Mouse (Mus musculus) megakaryocyte, embryonic 14.5 days (primary cell): ENCODE measurements around the gene Kbtbd12. TPM values are rescaled to one million over a fixed set of nuclear protein-coding genes. Genes with fewer than 3 reads are reported as not detected.

ENCODE experiments used
- H3K27me3 ChIP-seq: replicated peaks from 2 replicates; pipeline ENCODE3; 2012; ENCODE audit warnings: inconsistent platforms
- H3K36me3 ChIP-seq: replicated peaks from 2 replicates; pipeline ENCODE3; 2012; ENCODE audit warnings: low read length, inconsistent platforms, mixed read lengths
- H3K4me1 ChIP-seq: 2 replicates; pipeline ENCODE4 v1.6.1; 2012; ENCODE audit warnings: inconsistent platforms
- H3K4me3 ChIP-seq: replicated peaks from 2 replicates; pipeline ENCODE3; 2012; ENCODE audit warnings: moderate library complexity, mild to moderate bottlenecking, inconsistent platforms
- H3K9me3 ChIP-seq: 2 replicates; pipeline ENCODE4 v1.6.1; 2012; ENCODE audit warnings: inconsistent platforms
- FLI1 ChIP-seq: IDR thresholded peaks from 2 replicates; pipeline ENCODE4 v1.6.1; 2012; ENCODE audit warnings: low read length, inconsistent platforms, mixed read lengths
- GATA1 ChIP-seq: IDR thresholded peaks from 3 replicates; pipeline ENCODE4 v1.6.1; 2012; ENCODE audit warnings: mixed read lengths, low read length, inconsistent platforms, borderline replicate concordance
- polyA plus RNA-seq: library from polyadenylated mRNA; stranded (reverse); fragments of >175 nt; gene quantifications from 2 replicates; pipeline ENCODE4 v1.2.3, GENCODE M21; 2012; ENCODE audit warnings: low replicate concordance; ENCODE audit not compliant: insufficient read depth

Gene Kbtbd12
- polyA plus RNA-seq, 1 experiment, result not detected

- Histone ChIP-seq H3K9me3 (no peaks in the 10 kb centered on the region), H3K27me3 (peaks cover 43% of the 10 kb centered on the region), H3K4me1 (peaks cover 15% of the 10 kb centered on the region), H3K4me3 (peak overlapping the region; percentile 88), H3K36me3 (no peaks in the 10 kb centered on the region)
- TF ChIP-seq GATA1, result no peak
- no peak for TF ChIP-seq FLI1
Measured at GRCm38 (mm10) chr6:88627317-88627811, 10.4 kb downstream of the Kbtbd12 start.

GRCm38 (mm10) chr6:88626912-88627311, 10.8 kb downstream of the Kbtbd12 start:
- H3K4me1 ChIP-seq, result peaks cover 15% of the 10 kb centered on the region
- H3K27me3 ChIP-seq, result peaks cover 43% of the 10 kb centered on the region
- H3K4me3 ChIP-seq, result peak overlapping the region; percentile 88
- TF ChIP-seq FLI1, result no peak
- TF ChIP-seq GATA1, result no peak
- no peaks in the 10 kb centered on the region for H3K36me3 ChIP-seq
- H3K9me3 ChIP-seq, result no peaks in the 10 kb centered on the region

- Histone ChIP-seq H3K9me3 (no peaks in the 10 kb centered on the region), H3K27me3 (peaks cover 47% of the 10 kb centered on the region), H3K4me1 (peaks cover 15% of the 10 kb centered on the region), H3K36me3 (no peaks in the 10 kb centered on the region), H3K4me3 (no peak overlapping the region)
- TF ChIP-seq FLI1 (no peak), GATA1 (no peak)
Measured at GRCm38 (mm10) chr6:88626462-88626861, 11.3 kb downstream of the Kbtbd12 start.

- Histone ChIP-seq H3K9me3 (no peaks in the 10 kb centered on the region), H3K36me3 (no peaks in the 10 kb centered on the region), H3K27me3 (peaks cover 26% of the 10 kb centered on the region), H3K4me1 (no peaks in the 10 kb centered on the region; the same call in 1 of the 2 replicates), H3K4me3 (no peak overlapping the region)
- TF ChIP-seq GATA1 (no peak), FLI1 (no peak)
Measured at GRCm38 (mm10) chr6:88621816-88622481, 15.8 kb downstream of the Kbtbd12 start.

GRCm38 (mm10) chr6:88619542-88619941, 18.2 kb downstream of the Kbtbd12 start:
- Histone ChIP-seq H3K4me1 (no peaks in the 10 kb centered on the region), H3K9me3 (no peaks in the 10 kb centered on the region), H3K36me3 (no peaks in the 10 kb centered on the region), H3K4me3 (no peak overlapping the region), H3K27me3 (peaks cover 17% of the 10 kb centered on the region)
- TF ChIP-seq GATA1 (no peak), FLI1 (no peak)

GRCm38 (mm10) chr6:88615352-88615751, 22.4 kb downstream of the Kbtbd12 start:
- Histone ChIP-seq H3K9me3 (no peaks in the 10 kb centered on the region), H3K27me3 (peaks cover 20% of the 10 kb centered on the region)

GRCm38 (mm10) chr6:88606417-88606816, 31.3 kb downstream of the Kbtbd12 start:
- peaks cover 31% of the 10 kb centered on the region for H3K27me3 ChIP-seq
- no peak overlapping the region for H3K4me3 ChIP-seq
- no peaks in the 10 kb centered on the region for H3K36me3 ChIP-seq
- H3K4me1 ChIP-seq, result 0 out of 2 replicates have a peak, but pooled peaks cover 3% of the 10 kb centered on the region
- no peak for TF ChIP-seq GATA1
- no peak for TF ChIP-seq FLI1
- H3K9me3 ChIP-seq, result peaks cover 6% of the 10 kb centered on the region

More at GRCm38 (mm10) chr6:88615352-88615751, 22.4 kb downstream of the Kbtbd12 start:
- TF ChIP-seq FLI1 (no peak), GATA1 (no peak)
- no peaks in the 10 kb centered on the region for H3K4me1 ChIP-seq
- H3K36me3 ChIP-seq, result no peaks in the 10 kb centered on the region
- no peak overlapping the region for H3K4me3 ChIP-seq

- H3K4me3 ChIP-seq, result no peak overlapping the region
- H3K36me3 ChIP-seq, result no peaks in the 10 kb centered on the region
- 0 out of 2 replicates have a peak, but pooled peaks cover 3% of the 10 kb centered on the region for H3K4me1 ChIP-seq
- TF ChIP-seq GATA1, result no peak
- TF ChIP-seq FLI1, result no peak
- H3K9me3 ChIP-seq, result peaks cover 6% of the 10 kb centered on the region
- H3K27me3 ChIP-seq, result peaks cover 28% of the 10 kb centered on the region
Measured at GRCm38 (mm10) chr6:88605715-88606114, 32.0 kb downstream of the Kbtbd12 start.

GRCm38 (mm10) chr6:88605235-88605634, 32.5 kb downstream of the Kbtbd12 start:
- no peak overlapping the region for H3K4me3 ChIP-seq
- TF ChIP-seq FLI1 (no peak), GATA1 (no peak)
- H3K27me3 ChIP-seq, result peaks cover 28% of the 10 kb centered on the region
- H3K9me3 ChIP-seq, result peaks cover 6% of the 10 kb centered on the region
- no peaks in the 10 kb centered on the region for H3K36me3 ChIP-seq
- 0 out of 2 replicates have a peak, but pooled peaks cover 3% of the 10 kb centered on the region for H3K4me1 ChIP-seq

GRCm38 (mm10) chr6:88596108-88596507, 41.6 kb downstream of the Kbtbd12 start:
- peaks cover 5% of the 10 kb centered on the region; the same call in 1 of the 2 replicates for H3K9me3 ChIP-seq
- H3K4me3 ChIP-seq, result no peak overlapping the region
- H3K36me3 ChIP-seq, result no peaks in the 10 kb centered on the region
- peaks cover 6% of the 10 kb centered on the region for H3K4me1 ChIP-seq
- H3K27me3 ChIP-seq, result peaks cover 19% of the 10 kb centered on the region
- TF ChIP-seq GATA1 (no peak), FLI1 (no peak)
